Mouse (Mus musculus) neural tube, embryonic 15.5 days (tissue): ENCODE measurements at regions not wholly inside any gene's neighbourhood (a gene's known extent, or its start where the extent isn't known, plus 50 kb on each side); places are given as distances from the start of the nearest gene placed in this dataset.

Experiments used
- ATAC-seq: fragments of 200-750 bp; cut with Nextera tagmentation; 2 replicates; pipeline ENCODE4 v1.8.0; 2017; ENCODE audit warnings: mild to moderate bottlenecking, moderate TSS enrichment, moderate library complexity; ENCODE audit not compliant: low FRiP score
- H3K27ac ChIP-seq: fragments of 300-500 bp; sonication (generic); replicated peaks from 2 replicates; pipeline ENCODE4 v1.5.1; 2015; ENCODE audit warnings: mild to moderate bottlenecking, inconsistent platforms
- H3K27me3 ChIP-seq: fragments of 300-500 bp; sonication (generic); replicated peaks from 2 replicates; pipeline ENCODE4 v1.6.1; 2015; ENCODE audit warnings: inconsistent platforms
- H3K36me3 ChIP-seq: fragments of 300-500 bp; sonication (generic); 2 replicates; pipeline ENCODE4 v1.6.1; 2015; ENCODE audit warnings: inconsistent platforms
- H3K4me1 ChIP-seq: fragments of 300-500 bp; sonication (generic); 2 replicates; pipeline ENCODE4 v1.6.1; 2015; ENCODE audit warnings: inconsistent platforms
- H3K4me2 ChIP-seq: fragments of 300-500 bp; sonication (generic); 2 replicates; pipeline ENCODE4 v1.6.1; 2015; ENCODE audit warnings: inconsistent platforms, mild to moderate bottlenecking, moderate library complexity
- H3K4me3 ChIP-seq: fragments of 300-500 bp; sonication (generic); replicated peaks from 2 replicates; pipeline ENCODE4 v1.5.1; 2015; ENCODE audit warnings: mild to moderate bottlenecking, inconsistent platforms
- H3K9ac ChIP-seq: fragments of 300-500 bp; sonication (generic); replicated peaks from 2 replicates; pipeline ENCODE4 v1.6.1; 2015; ENCODE audit warnings: mild to moderate bottlenecking, inconsistent platforms
- H3K9me3 ChIP-seq: fragments of 300-500 bp; sonication (generic); replicated peaks from 2 replicates; pipeline ENCODE4 v1.6.1; 2016; ENCODE audit warnings: inconsistent platforms
- WGBS: fragments of 180-500 bp; shearing (Covaris S2); methylation state at CpG from one replicate; pipeline ENCODE4 v1.1.7; 2015; ENCODE audit warnings: mixed read lengths; 5-methylcytosine and 5-hydroxymethylcytosine counted together

- Histone ChIP-seq H3K27me3 (no peaks in the 10 kb centered on the region), H3K4me2 (no peak overlapping the region), H3K9me3 (no peaks in the 10 kb centered on the region), H3K4me3 (no peak overlapping the region), H3K9ac (no peak overlapping the region), H3K36me3 (no peaks in the 10 kb centered on the region), H3K27ac (no peak overlapping the region), H3K4me1 (no peaks in the 10 kb centered on the region)
- WGBS, result 92% methylated on average over 3 of the region's 3 CpGs
- no peak for ATAC-seq
Observed at GRCm38 (mm10) chr4:45746451-45746850, 52.4 kb upstream of the Aldh1b1 start.

GRCm38 (mm10) chr4:45745746-45746145, 53.1 kb upstream of the Aldh1b1 start:
- no peak for ATAC-seq
- Histone ChIP-seq H3K27me3 (no peaks in the 10 kb centered on the region), H3K4me3 (no peak overlapping the region), H3K4me1 (no peaks in the 10 kb centered on the region), H3K36me3 (no peaks in the 10 kb centered on the region), H3K9me3 (no peaks in the 10 kb centered on the region), H3K4me2 (no peak overlapping the region), H3K9ac (no peak overlapping the region), H3K27ac (no peak overlapping the region)
- 62% methylated on average over 9 of the region's 9 CpGs for WGBS

- no peak for ATAC-seq
- Histone ChIP-seq H3K4me1 (no peaks in the 10 kb centered on the region), H3K4me3 (no peak overlapping the region), H3K9ac (no peak overlapping the region), H3K27ac (no peak overlapping the region), H3K9me3 (no peaks in the 10 kb centered on the region), H3K36me3 (no peaks in the 10 kb centered on the region), H3K4me2 (no peak overlapping the region), H3K27me3 (no peaks in the 10 kb centered on the region)
- WGBS, result 93% methylated on average over 4 of the region's 4 CpGs
Observed at GRCm38 (mm10) chr4:45744849-45745407, 53.9 kb upstream of the Aldh1b1 start.

DNA sequence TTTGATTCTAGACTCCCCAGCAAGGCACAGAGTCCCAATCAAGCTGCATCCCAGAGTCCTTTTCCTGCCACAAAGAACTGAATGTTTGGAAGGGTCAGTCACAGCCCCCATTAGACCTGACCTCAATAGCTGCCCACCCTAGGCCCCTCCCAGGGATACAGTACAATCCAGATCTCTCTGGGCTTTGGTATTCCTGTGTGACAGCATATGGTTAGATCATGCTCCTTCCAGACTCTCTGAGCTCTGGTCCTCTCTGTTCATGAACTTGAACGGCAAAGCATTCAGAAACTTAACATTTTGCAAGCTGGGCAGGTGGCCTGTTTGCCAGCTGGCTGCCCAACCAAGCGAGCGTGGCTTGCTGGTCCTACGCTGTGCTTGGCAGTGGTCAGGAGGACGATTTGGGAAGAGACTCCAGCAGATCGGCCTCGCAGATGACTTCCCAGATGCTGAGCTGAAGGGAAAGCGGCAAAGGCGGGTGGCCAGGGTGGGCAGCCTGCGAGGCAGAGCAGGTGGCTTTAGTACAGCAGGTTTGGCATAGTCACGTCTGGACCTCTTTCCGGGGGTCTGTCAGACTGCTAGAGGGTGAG, 58.0 kb upstream of the Aldh1b1 start:
- no peak for ATAC-seq
- Histone ChIP-seq H3K36me3 (no peaks in the 10 kb centered on the region), H3K4me3 (no peak overlapping the region), H3K9me3 (no peaks in the 10 kb centered on the region), H3K27ac (no peak overlapping the region), H3K4me2 (no peak overlapping the region), H3K4me1 (peaks cover 22% of the 10 kb centered on the region), H3K27me3 (no peaks in the 10 kb centered on the region), H3K9ac (no peak overlapping the region)
- WGBS, result 80% methylated on average over 12 of the region's 12 CpGs

DNA sequence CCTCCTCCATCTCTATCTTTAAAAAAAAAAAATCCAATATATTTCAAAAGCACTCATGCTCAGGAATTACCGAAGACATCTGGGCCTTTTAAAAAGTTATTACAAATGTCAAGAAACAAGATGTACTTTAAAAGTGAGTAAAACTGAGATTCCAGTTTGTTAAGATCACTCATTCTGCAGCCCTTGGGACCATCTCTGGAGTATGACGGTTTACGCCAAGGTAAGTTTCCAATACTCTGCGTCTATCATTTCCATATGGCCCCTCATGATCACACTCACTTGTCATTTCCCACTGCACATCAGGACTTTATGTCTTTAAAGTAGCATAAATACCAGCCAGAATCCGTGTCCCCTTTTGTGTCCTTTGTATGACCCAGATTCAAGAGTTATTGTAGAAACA, 58.5 kb upstream of the Aldh1b1 start:
- no peak overlapping the region for H3K9ac ChIP-seq
- H3K4me3 ChIP-seq, result no peak overlapping the region
- H3K9me3 ChIP-seq, result no peaks in the 10 kb centered on the region
- peaks cover 22% of the 10 kb centered on the region for H3K4me1 ChIP-seq
- H3K36me3 ChIP-seq, result no peaks in the 10 kb centered on the region
- no peak overlapping the region for H3K27ac ChIP-seq
- ATAC-seq, result no peak
- no peak overlapping the region for H3K4me2 ChIP-seq
- H3K27me3 ChIP-seq, result no peaks in the 10 kb centered on the region
- 74% methylated on average over 5 of the region's 5 CpGs for WGBS

DNA sequence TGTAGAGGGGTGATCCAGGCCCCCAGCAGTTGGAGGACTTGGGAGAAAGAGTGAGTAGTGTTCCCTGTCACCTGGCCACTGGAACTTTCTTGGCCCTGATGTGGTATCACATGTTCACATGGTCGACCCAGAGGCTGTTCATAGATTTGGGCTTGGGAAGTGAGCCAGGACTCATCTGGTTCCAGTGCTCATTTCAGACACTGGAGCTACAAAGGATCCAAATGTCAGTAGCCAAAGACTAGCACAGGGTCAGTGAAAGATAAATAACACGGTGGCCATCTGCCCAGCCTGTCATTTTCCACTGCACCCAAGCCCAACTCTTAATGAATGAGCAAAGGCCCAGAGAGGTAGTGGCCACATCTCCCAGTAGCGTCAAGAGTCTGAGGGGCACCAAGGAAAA, 59.1 kb upstream of the Aldh1b1 start:
- Histone ChIP-seq H3K27ac (no peak overlapping the region), H3K9me3 (no peaks in the 10 kb centered on the region), H3K4me3 (no peak overlapping the region), H3K27me3 (no peaks in the 10 kb centered on the region), H3K36me3 (no peaks in the 10 kb centered on the region), H3K4me1 (peaks cover 22% of the 10 kb centered on the region), H3K4me2 (no peak overlapping the region), H3K9ac (no peak overlapping the region)
- 71% methylated on average over 3 of the region's 3 CpGs for WGBS
- no peak for ATAC-seq

- WGBS, result 54% methylated on average over 9 of the region's 9 CpGs
- no peak overlapping the region for H3K9ac ChIP-seq
Observed at GRCm38 (mm10) chr4:45739168-45739567, 59.7 kb upstream of the Aldh1b1 start.

DNA sequence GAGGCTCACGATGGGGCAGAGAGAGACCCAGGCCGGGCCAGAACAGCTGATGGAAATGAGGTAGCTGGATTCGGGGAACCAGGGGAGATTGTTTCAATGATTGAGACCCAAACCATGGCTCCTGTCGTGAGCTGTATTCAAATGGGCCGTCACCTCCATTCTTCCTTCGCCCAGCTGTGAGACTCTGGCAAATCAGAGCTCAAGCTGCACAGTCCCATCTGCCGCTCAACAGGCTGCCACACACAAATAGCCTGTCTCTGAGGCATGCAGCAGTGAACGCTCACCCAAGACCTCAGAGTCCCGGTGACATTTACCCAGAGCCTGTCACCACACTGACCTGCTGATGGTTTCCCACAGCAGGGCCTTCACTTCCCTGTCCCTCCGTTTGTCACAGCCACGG, 60.1 kb upstream of the Aldh1b1 start:
- no peak overlapping the region for H3K9ac ChIP-seq
- H3K9me3 ChIP-seq, result no peaks in the 10 kb centered on the region
- no peak for ATAC-seq
- H3K4me1 ChIP-seq, result peaks cover 22% of the 10 kb centered on the region
- H3K36me3 ChIP-seq, result no peaks in the 10 kb centered on the region
- H3K27me3 ChIP-seq, result no peaks in the 10 kb centered on the region
- no peak overlapping the region for H3K4me3 ChIP-seq
- no peak overlapping the region for H3K27ac ChIP-seq
- no peak overlapping the region for H3K4me2 ChIP-seq
- 37% methylated on average over 11 of the region's 11 CpGs for WGBS

More at GRCm38 (mm10) chr4:45739168-45739567, 59.7 kb upstream of the Aldh1b1 start:
- Histone ChIP-seq H3K27ac (no peak overlapping the region), H3K4me2 (no peak overlapping the region), H3K9me3 (no peaks in the 10 kb centered on the region), H3K27me3 (no peaks in the 10 kb centered on the region), H3K4me3 (no peak overlapping the region), H3K36me3 (no peaks in the 10 kb centered on the region), H3K4me1 (peaks cover 22% of the 10 kb centered on the region)
- ATAC-seq, result no peak

DNA sequence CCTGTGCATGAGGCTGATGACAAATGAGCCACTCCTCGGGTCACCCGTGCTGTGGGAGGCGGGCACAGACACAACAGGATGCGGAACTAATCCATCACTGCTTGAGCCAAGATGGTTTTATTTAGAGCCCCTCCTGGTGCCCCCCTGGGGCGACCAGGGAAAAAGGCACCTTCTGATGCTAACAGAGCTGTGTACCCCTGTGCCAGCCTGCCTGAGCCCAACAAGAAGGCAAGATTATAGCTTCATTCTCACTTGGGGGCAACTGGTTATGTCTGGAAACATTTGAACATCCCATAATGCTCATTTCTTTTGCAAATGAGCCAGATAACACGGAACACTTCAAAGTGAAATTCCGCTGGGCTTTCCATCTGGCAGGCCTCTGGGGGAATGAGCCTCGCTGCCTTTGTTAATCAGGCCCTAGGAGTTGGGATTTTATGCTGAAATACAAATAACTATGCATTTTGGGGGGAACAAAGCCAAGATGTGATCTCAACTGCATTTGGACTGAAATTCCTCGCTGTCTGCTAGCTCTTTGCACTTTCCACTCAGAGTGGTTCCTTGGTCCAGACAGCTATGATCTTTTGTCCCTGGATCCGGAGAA, 62.5 kb upstream of the Aldh1b1 start:
- Histone ChIP-seq H3K4me1 (peaks cover 23% of the 10 kb centered on the region), H3K9ac (no peak overlapping the region), H3K27me3 (no peaks in the 10 kb centered on the region), H3K4me3 (no peak overlapping the region), H3K36me3 (no peaks in the 10 kb centered on the region), H3K9me3 (no peaks in the 10 kb centered on the region), H3K4me2 (no peak overlapping the region), H3K27ac (0 out of 2 replicates have a peak overlapping the region, but pooled peaks have one; percentile 33)
- ATAC-seq, result no peak
- WGBS, result 32% methylated on average over 10 of the region's 10 CpGs

GRCm38 (mm10) chr4:45734011-45734410, 64.8 kb upstream of the Aldh1b1 start:
- no peak for ATAC-seq
- no peaks in the 10 kb centered on the region for H3K36me3 ChIP-seq
- H3K9me3 ChIP-seq, result no peaks in the 10 kb centered on the region
- WGBS, result 93% methylated on average over 6 of the region's 6 CpGs
- H3K4me1 ChIP-seq, result peaks cover 33% of the 10 kb centered on the region
- no peaks in the 10 kb centered on the region for H3K27me3 ChIP-seq
- no peak overlapping the region for H3K9ac ChIP-seq
- H3K27ac ChIP-seq, result no peak overlapping the region
- H3K4me2 ChIP-seq, result no peak overlapping the region
- no peak overlapping the region for H3K4me3 ChIP-seq

- 36% methylated on average over 14 of the region's 14 CpGs for WGBS
- H3K36me3 ChIP-seq, result no peaks in the 10 kb centered on the region
- H3K9me3 ChIP-seq, result no peaks in the 10 kb centered on the region
- no peak overlapping the region for H3K4me2 ChIP-seq
- ATAC-seq, result peak; percentile 37; the same call in 1 of the 2 replicates
- no peak overlapping the region for H3K27ac ChIP-seq
- H3K9ac ChIP-seq, result no peak overlapping the region
- no peaks in the 10 kb centered on the region for H3K27me3 ChIP-seq
- no peak overlapping the region for H3K4me3 ChIP-seq
- H3K4me1 ChIP-seq, result peaks cover 34% of the 10 kb centered on the region
Observed at GRCm38 (mm10) chr4:45730862-45731831, 67.7 kb upstream of the Aldh1b1 start.
